Mouse (Mus musculus) stomach, postnatal 0 days (tissue): ENCODE data around the gene Cpm.

Experiments
- CTCF ChIP-seq: IDR thresholded peaks from 2 replicates; pipeline ENCODE4 v1.5.1; 2016; ENCODE audit warnings: antibody characterized with exemption, low read depth, mild to moderate bottlenecking, moderate library complexity
- EP300 ChIP-seq: optimal IDR thresholded peaks from 2 replicates; pipeline ENCODE3; 2016; ENCODE audit warnings: antibody characterized with exemption

DNA sequence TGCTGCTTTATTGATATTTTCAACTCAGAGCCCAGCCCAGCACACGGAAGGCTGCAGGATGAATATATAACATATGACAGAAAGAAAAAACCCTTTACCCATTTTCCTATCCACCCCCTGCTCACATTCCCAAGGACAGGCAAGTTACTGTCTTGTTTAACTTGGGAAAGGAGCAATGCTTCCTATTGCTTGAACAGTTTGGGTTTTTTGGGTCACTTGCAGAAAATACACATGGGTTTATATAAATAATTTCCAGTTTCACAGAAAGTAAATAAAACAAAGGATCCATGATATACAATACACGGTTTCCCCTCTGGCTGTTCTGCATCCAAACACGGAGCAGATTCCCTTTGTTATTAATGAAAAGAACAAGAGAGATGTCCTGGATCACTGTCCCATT lies 45.2 kb upstream of the Cpm start:
- no peak for TF ChIP-seq CTCF
- TF ChIP-seq EP300 = no peak
